Mouse (Mus musculus) layer of hippocampus, adult 9-11 months (tissue): ENCODE data around the gene Defb7.

Experiments used
- DNase-seq: peaks from one replicate; pipeline ENCODE4 v3.0.0; 2022

Gene Defb7

DNA sequence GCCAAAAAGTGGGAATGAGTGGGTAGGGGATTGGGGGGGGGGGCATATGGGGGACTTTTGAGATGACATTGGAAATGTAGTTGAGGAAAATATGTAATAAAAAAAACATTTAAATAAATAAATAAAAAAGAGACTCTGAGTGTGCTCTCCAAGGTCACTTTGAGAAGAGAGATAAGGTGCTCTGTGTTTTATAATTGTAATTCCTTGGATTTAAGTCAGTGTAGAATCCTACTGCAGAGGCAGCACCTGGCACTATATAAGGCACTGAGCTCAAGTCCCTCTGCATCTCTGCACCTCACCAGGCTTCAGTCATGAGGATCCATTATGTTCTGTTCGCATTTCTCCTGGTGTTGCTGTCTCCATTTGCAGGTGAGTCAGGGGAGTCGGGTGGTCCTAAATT, at the start of gene Defb7:
TSS of gene Defb7 (plus strand) at position 301 of the 400 bp plus-strand sequence.
- no peak for DNase-seq

- DNase-seq = no peak
Observed at GRCm38 (mm10) chr8:19446378-19446777, 48.5 kb upstream of the Defb7 start.

DNA sequence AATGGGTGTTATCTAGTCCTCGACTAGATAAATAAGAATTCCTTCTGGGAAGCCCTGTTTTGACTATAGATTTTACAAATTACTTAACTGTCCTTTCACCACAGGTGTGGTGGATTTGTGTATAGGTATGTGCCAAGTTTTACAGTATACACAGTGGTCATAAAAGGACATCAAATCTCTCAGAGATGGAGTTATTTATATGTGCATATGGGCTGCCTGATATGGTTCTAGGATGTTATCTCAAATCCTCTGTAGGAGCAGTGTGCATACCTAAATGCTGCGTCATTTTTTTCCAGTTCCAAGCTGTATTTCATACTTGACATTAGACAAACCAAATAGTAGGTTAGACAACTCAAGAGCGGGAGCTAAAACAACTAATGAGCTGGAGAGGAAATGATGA, 33.5 kb upstream of the Defb7 start:
- no peak for DNase-seq

DNA sequence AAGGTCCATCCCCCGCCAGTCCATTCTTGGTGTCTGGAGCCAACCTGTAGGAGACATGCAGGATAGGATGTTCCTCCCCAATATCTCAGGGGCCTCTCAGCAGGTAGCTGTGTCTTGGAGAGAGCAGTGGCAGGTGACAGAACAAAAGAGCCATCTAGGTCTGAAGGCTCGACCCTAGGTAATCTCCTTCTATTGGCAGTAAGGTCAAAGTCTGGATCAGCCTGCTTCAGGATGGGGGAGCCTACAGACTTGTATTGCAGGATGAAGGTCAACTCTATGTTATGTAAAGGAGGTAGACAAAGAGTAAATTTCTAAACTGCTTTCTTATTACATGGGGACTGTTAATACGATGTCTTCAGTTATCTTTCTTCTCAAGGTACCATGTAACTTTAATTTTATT, 25.9 kb upstream of the Defb7 start:
- DNase-seq = no peak

DNA sequence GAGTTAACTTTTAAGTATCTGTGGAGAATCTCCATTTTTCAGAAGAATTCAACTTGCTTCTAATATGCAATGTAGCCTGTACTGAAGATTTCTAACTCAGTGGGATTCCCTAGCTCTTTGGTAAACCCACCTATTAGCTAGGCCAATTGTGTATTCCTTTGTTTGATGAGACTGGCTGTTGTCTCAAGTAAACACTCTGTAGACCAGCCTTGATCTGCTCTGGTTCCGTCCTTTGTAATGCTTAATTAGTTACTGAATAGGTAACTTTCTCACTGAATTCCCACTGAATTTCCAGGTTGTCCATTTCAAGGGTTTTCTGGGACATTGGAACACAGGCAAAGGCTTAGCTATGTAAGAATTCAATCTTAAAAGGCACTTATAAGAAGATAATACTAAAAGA, 5.6 kb downstream of the Defb7 start:
- DNase-seq = no peak

DNA sequence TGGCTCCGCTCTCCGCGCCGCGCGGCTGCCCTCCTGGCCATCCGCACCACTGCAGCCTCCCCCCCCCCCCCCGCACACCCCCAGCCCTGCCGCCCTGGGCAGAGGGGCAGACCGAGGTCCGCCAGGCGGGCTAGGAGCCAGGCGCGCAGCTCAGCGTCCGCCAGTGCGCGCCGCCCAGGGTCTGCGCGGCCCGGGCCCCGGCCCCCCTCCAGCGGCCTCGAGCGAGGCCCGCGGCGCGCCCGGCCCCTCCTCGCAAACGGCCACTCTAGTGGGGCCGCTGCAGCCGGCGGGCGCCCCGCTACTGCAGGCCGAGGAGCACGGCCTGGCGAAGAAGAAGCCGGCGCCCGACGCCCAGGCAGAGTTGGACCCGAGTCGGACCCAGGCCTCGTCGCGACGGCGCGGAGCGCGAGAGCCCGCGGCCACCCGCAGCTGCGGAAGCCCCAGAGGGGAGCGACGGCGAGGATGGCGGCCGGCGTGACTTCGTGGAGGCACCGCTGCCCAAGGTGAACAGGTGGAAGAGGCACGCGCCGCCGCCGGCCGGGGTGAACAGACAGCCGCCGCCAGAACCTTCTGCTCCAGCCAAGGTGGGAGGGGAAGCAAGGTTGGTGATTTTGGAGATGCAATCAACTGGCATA, 40.4 kb downstream of the Defb7 start:
- no peak for DNase-seq

DNA sequence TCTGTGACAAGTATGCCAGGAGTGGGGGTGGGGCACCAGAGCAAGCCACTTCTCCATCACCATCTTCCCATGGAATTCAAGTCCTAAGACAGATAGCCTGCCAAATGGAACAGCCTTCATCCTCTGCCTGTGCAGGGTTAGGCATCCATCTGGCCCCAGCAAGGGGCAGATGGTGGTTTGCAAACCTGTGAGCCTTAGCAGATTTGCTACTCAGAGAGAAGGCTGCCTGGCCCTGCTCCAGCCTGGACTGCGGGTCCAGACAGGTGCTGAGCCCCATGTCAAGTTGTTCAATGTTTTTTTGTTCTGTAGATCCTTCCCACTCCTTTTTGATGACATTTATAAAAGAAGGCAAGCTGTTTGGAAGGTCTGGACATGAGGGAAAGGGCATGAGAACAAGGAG, 45.5 kb downstream of the Defb7 start:
- no peak for DNase-seq
